Mouse (Mus musculus) embryonic facial prominence, embryonic 10.5 days (tissue): ENCODE data around the gene Tcf19. TPM values are rescaled to one million over a fixed set of nuclear protein-coding genes. Genes with fewer than 3 reads are reported as not detected.

Experiments
- polyA plus RNA-seq: library from polyadenylated mRNA; unstranded; fragments of >200 nt; fragmentation: Nextera tagmentation; extraction: Ambion mirVana; gene quantifications from 2 replicates; pipeline ENCODE4 v1.2.1, GENCODE M21; 2016

Gene Tcf19
- polyA plus RNA-seq, 1 experiment from 2014 or later: 45.5 TPM

Other genes starting within 250 kb of the Tcf19 start
- gene H2-Q1, start 196.4 kb downstream of the Tcf19 start, polyA plus RNA-seq: not detected in 2 replicates
- gene H2-Q2, start 174.6 kb downstream of the Tcf19 start, polyA plus RNA-seq: 0.75 and 0.88 TPM in 2 replicates
- gene H2-Q4, start 137.2 kb downstream of the Tcf19 start, polyA plus RNA-seq: 1.5 and 1.6 TPM in 2 replicates
- gene H2-Q6, start 92.0 kb downstream of the Tcf19 start, polyA plus RNA-seq: 1.5 and 1.6 TPM in 2 replicates
- gene H2-Q7, start 77.7 kb downstream of the Tcf19 start, polyA plus RNA-seq: 12.2 and 12.9 TPM in 2 replicates
- gene H2-Q10, start 46.7 kb downstream of the Tcf19 start, polyA plus RNA-seq: 0.39 and 0.57 TPM in 2 replicates
- not detected in 2 replicates for gene Pou5f1, start 10.8 kb downstream of the Tcf19 start, polyA plus RNA-seq
- 24.2 and 25.0 TPM in 2 replicates for gene Cchcr1, start 276 bp upstream of the Tcf19 start, polyA plus RNA-seq
- 1.6 and 1.9 TPM in 2 replicates for gene Psors1c2, start 16.4 kb upstream of the Tcf19 start, polyA plus RNA-seq
- gene Cdsn, start 35.3 kb upstream of the Tcf19 start, polyA plus RNA-seq: not detected in 2 replicates
- gene 2300002M23Rik, start 50.6 kb upstream of the Tcf19 start, polyA plus RNA-seq: not detected in 2 replicates
- not detected in 2 replicates for gene Sfta2, start 84.7 kb upstream of the Tcf19 start, polyA plus RNA-seq
- not detected in 2 replicates for gene Gm9573, start 109.8 kb upstream of the Tcf19 start, polyA plus RNA-seq
- gene Mucl3, start 126.9 kb upstream of the Tcf19 start, polyA plus RNA-seq: 0.20 and 0.24 TPM in 2 replicates
- gene Vars2, start 150.8 kb upstream of the Tcf19 start, polyA plus RNA-seq: 19.9 and 22.0 TPM in 2 replicates
- gene Gtf2h4, start 156.9 kb upstream of the Tcf19 start, polyA plus RNA-seq: 57.6 and 61.4 TPM in 2 replicates
- 49.1 and 65.3 TPM in 2 replicates for gene Ddr1, start 187.8 kb upstream of the Tcf19 start, polyA plus RNA-seq